Mouse (Mus musculus) yolk sac, embryonic 10.5 days (tissue): ENCODE measurements at regions not wholly inside any gene's neighbourhood (a gene's known extent, or its start where the extent isn't known, plus 50 kb on each side); places are given as distances from the start of the nearest gene placed in this dataset.
"Not testable (repeated sequence)": the region's sequence is repeated elsewhere in the genome, so short reads cannot be mapped to it uniquely, and the experiment has no call there.

Experiments
- DNase-seq: peaks from one replicate; pipeline ENCODE4 v3.0.0-alpha.2; 2017; ENCODE audit warnings: low spot score

GRCm38 (mm10) chr15:92997933-92998332 lies 277.0 kb downstream of the Gxylt1 start:
- DNase-seq = no peak

- DNase-seq = no peak
Observed at GRCm38 (mm10) chr15:92994191-92994671, 280.7 kb downstream of the Gxylt1 start.

- no peak for DNase-seq
Observed at GRCm38 (mm10) chr15:92993538-92994190, 281.3 kb downstream of the Gxylt1 start.

- no peak for DNase-seq
Observed at GRCm38 (mm10) chr15:92975774-92976173, 299.2 kb downstream of the Gxylt1 start.

- no peak for DNase-seq
Observed at GRCm38 (mm10) chr15:92974931-92975330, 300.0 kb downstream of the Gxylt1 start.

GRCm38 (mm10) chr15:92973651-92974229 lies 301.2 kb downstream of the Gxylt1 start:
- no peak for DNase-seq

GRCm38 (mm10) chr15:92965556-92965955 lies 309.4 kb downstream of the Gxylt1 start:
- DNase-seq = no peak

GRCm38 (mm10) chr15:92964901-92965300 lies 310.1 kb downstream of the Gxylt1 start:
- DNase-seq = no peak

- no peak for DNase-seq
Observed at GRCm38 (mm10) chr15:92964131-92964530, 310.8 kb downstream of the Gxylt1 start.

GRCm38 (mm10) chr15:92950912-92951311 lies 324.1 kb downstream of the Gxylt1 start:
- not testable (repeated sequence) for DNase-seq

GRCm38 (mm10) chr15:92946216-92946615 lies 328.8 kb downstream of the Gxylt1 start:
- DNase-seq = no peak

GRCm38 (mm10) chr15:92903821-92904220 lies 371.2 kb downstream of the Gxylt1 start:
- no peak for DNase-seq

- no peak for DNase-seq
Observed at GRCm38 (mm10) chr15:92897277-92897676, 377.7 kb downstream of the Gxylt1 start.

- DNase-seq = no peak
Observed at GRCm38 (mm10) chr15:92895836-92896235, 379.1 kb downstream of the Gxylt1 start.

- DNase-seq = no peak
Observed at GRCm38 (mm10) chr15:92876438-92876837, 398.5 kb downstream of the Gxylt1 start.

- DNase-seq = no peak
Observed at GRCm38 (mm10) chr15:92864106-92864505, 410.9 kb downstream of the Gxylt1 start.

GRCm38 (mm10) chr15:92850854-92851253 lies 424.1 kb downstream of the Gxylt1 start:
- peak; percentile 10 for DNase-seq

- no peak for DNase-seq
Observed at GRCm38 (mm10) chr15:92840035-92840434, 434.9 kb downstream of the Gxylt1 start.

GRCm38 (mm10) chr15:92839611-92840010 lies 435.4 kb downstream of the Gxylt1 start:
- no peak for DNase-seq

- no peak for DNase-seq
Observed at GRCm38 (mm10) chr15:92826136-92826535, 429.5 kb downstream of the Pdzrn4 start.
